Mouse (Mus musculus): Measurements from ENCODE around the gene Ccdc13. TPM values are rescaled to one million over a fixed set of nuclear protein-coding genes. Genes with fewer than 3 reads are reported as not detected.
A peak's percentile ranks its signal among the peaks of the same experiment; 100 is the strongest.

Gene Ccdc13
- polyA plus RNA-seq, 1 experiment from 2014 or later = not detected

GRCm38 (mm10) chr9:121865425-121866008 lies 26.3 kb upstream of the Ccdc13 start:
- 50% methylated on average over 3 of the region's 3 CpGs for WGBS
- no peak overlapping the region for H3K27ac ChIP-seq

GRCm38 (mm10) chr9:121864837-121865236 lies 25.6 kb upstream of the Ccdc13 start:
- Histone ChIP-seq H3K9me3 (replicated peaks) (no peaks in the 10 kb centered on the region), H3K9ac (no peak overlapping the region), H3K27me3 (no peaks in the 10 kb centered on the region), H3K4me2 (no peak overlapping the region), H3K4me1 (replicated peaks) (no peaks in the 10 kb centered on the region), H3K36me3 (no peaks in the 10 kb centered on the region), H3K27ac (no peak overlapping the region), H3K4me3 (no peak overlapping the region)
- no peak for ATAC-seq (replicated peaks; ENCODE audit: insufficient number of reproducible peaks, insufficient read depth, low FRiP score, low read depth)
- 64% methylated on average over 4 of the region's 4 CpGs for WGBS

More at GRCm38 (mm10) chr9:121865425-121866008, 26.3 kb upstream of the Ccdc13 start:
- Histone ChIP-seq H3K9ac (no peak overlapping the region), H3K27me3 (no peaks in the 10 kb centered on the region), H3K4me2 (no peak overlapping the region), H3K9me3 (replicated peaks) (no peaks in the 10 kb centered on the region), H3K4me1 (replicated peaks) (no peaks in the 10 kb centered on the region), H3K4me3 (no peak overlapping the region), H3K36me3 (no peaks in the 10 kb centered on the region)
- no peak for ATAC-seq (replicated peaks; ENCODE audit: insufficient number of reproducible peaks, insufficient read depth, low FRiP score, low read depth)

GRCm38 (mm10) chr9:121860921-121861320 lies 21.7 kb upstream of the Ccdc13 start:
- no peak overlapping the region for H3K27ac ChIP-seq
- no peaks in the 10 kb centered on the region for H3K9me3 ChIP-seq (replicated peaks)
- 84% methylated on average over 2 of the region's 2 CpGs for WGBS
- no peaks in the 10 kb centered on the region for H3K27me3 ChIP-seq
- H3K9ac ChIP-seq = no peak overlapping the region
- no peaks in the 10 kb centered on the region for H3K36me3 ChIP-seq
- peaks cover 6% of the 10 kb centered on the region; the same call in 1 of the 2 replicates for H3K4me1 ChIP-seq (replicated peaks)
- no peak for ATAC-seq (replicated peaks; ENCODE audit: insufficient number of reproducible peaks, insufficient read depth, low FRiP score, low read depth)
- H3K4me3 ChIP-seq = no peak overlapping the region
- H3K4me2 ChIP-seq = no peak overlapping the region

- Histone ChIP-seq H3K9me3 (replicated peaks) (no peaks in the 10 kb centered on the region), H3K4me1 (replicated peaks) (peaks cover 12% of the 10 kb centered on the region; the same call in 1 of the 2 replicates), H3K27ac (no peak overlapping the region), H3K4me2 (no peak overlapping the region), H3K4me3 (no peak overlapping the region), H3K27me3 (no peaks in the 10 kb centered on the region), H3K9ac (no peak overlapping the region), H3K36me3 (no peaks in the 10 kb centered on the region)
- ATAC-seq (replicated peaks; ENCODE audit: insufficient number of reproducible peaks, insufficient read depth, low FRiP score, low read depth) = no peak
- WGBS = 93% methylated on average over 2 of the region's 2 CpGs
These were observed 20.1 kb upstream of the Ccdc13 start for GRCm38 (mm10) chr9:121859345-121859744.

GRCm38 (mm10) chr9:121858153-121858488 lies 18.9 kb upstream of the Ccdc13 start, which contains the start of gene Higd1a:
Gene Higd1a (minus strand): TSS chr9:121858362.
- no peak for ATAC-seq (replicated peaks; ENCODE audit: insufficient number of reproducible peaks, insufficient read depth, low FRiP score, low read depth)
- H3K27ac ChIP-seq = peak within 1 kb of the TSS; percentile 99
- H3K36me3 ChIP-seq = no peaks in the 10 kb centered on the region; the same call in 1 of the 2 replicates
- WGBS = 9% methylated on average over 6 of the region's 6 CpGs
- no peaks in the 10 kb centered on the region for H3K27me3 ChIP-seq
- peaks cover 14% of the 10 kb centered on the region; the same call in 1 of the 2 replicates for H3K4me1 ChIP-seq (replicated peaks)
- H3K4me3 ChIP-seq = peak within 1 kb of the TSS; percentile 89
- peak within 1 kb of the TSS; percentile 75 for H3K4me2 ChIP-seq
- peak within 1 kb of the TSS; percentile 81 for H3K9ac ChIP-seq
- no peaks in the 10 kb centered on the region for H3K9me3 ChIP-seq (replicated peaks)

- ATAC-seq (replicated peaks; ENCODE audit: insufficient number of reproducible peaks, insufficient read depth, low FRiP score, low read depth) = peak; percentile 98
These were observed 18.4 kb upstream of the Ccdc13 start for GRCm38 (mm10) chr9:121857474-121858152.

GRCm38 (mm10) chr9:121856649-121857416 lies 17.6 kb upstream of the Ccdc13 start:
- ATAC-seq (replicated peaks; ENCODE audit: insufficient number of reproducible peaks, insufficient read depth, low FRiP score, low read depth) = peak; percentile 19
- Histone ChIP-seq H3K4me1 (replicated peaks) (peaks cover 14% of the 10 kb centered on the region; the same call in 1 of the 2 replicates), H3K36me3 (peaks cover 3% of the 10 kb centered on the region), H3K9ac (peak overlapping the region; percentile 81), H3K4me2 (peak overlapping the region; percentile 75), H3K27me3 (no peaks in the 10 kb centered on the region), H3K4me3 (peak overlapping the region; percentile 89), H3K9me3 (replicated peaks) (no peaks in the 10 kb centered on the region), H3K27ac (peak overlapping the region; percentile 99)
- under 1% methylated on average over 39 of the region's 39 CpGs for WGBS

More at GRCm38 (mm10) chr9:121857474-121858152, 18.4 kb upstream of the Ccdc13 start:
- H3K4me2 ChIP-seq = peak overlapping the region; percentile 75
- no peaks in the 10 kb centered on the region for H3K9me3 ChIP-seq (replicated peaks)
- H3K4me1 ChIP-seq (replicated peaks) = peaks cover 14% of the 10 kb centered on the region; the same call in 1 of the 2 replicates
- no peaks in the 10 kb centered on the region for H3K27me3 ChIP-seq
- under 1% methylated on average over 70 of the region's 70 CpGs for WGBS
- H3K27ac ChIP-seq = peak overlapping the region; percentile 99
- H3K4me3 ChIP-seq = peak overlapping the region; percentile 89
- no peaks in the 10 kb centered on the region; the same call in 1 of the 2 replicates for H3K36me3 ChIP-seq
- peak overlapping the region; percentile 81 for H3K9ac ChIP-seq

GRCm38 (mm10) chr9:121854246-121854645 lies 15.0 kb upstream of the Ccdc13 start:
- H3K9me3 ChIP-seq (replicated peaks) = no peaks in the 10 kb centered on the region
- no peak overlapping the region for H3K9ac ChIP-seq
- no peak overlapping the region for H3K4me3 ChIP-seq
- no peak overlapping the region for H3K4me2 ChIP-seq
- H3K36me3 ChIP-seq = peaks cover 26% of the 10 kb centered on the region
- H3K27ac ChIP-seq = no peak overlapping the region
- no peak for ATAC-seq (replicated peaks; ENCODE audit: insufficient number of reproducible peaks, insufficient read depth, low FRiP score, low read depth)
- peaks cover 14% of the 10 kb centered on the region; the same call in 1 of the 2 replicates for H3K4me1 ChIP-seq (replicated peaks)
- H3K27me3 ChIP-seq = no peaks in the 10 kb centered on the region
- 91% methylated on average over 3 of the region's 3 CpGs for WGBS

GRCm38 (mm10) chr9:121847842-121848241 lies 8.6 kb upstream of the Ccdc13 start:
- 62% methylated on average over 5 of the region's 5 CpGs for WGBS
- Histone ChIP-seq H3K4me3 (no peak overlapping the region), H3K36me3 (peaks cover 49% of the 10 kb centered on the region)

GRCm38 (mm10) chr9:121847138-121847537 lies 7.9 kb upstream of the Ccdc13 start:
- H3K4me3 ChIP-seq = no peak overlapping the region
- WGBS = 90% methylated on average over 4 of the region's 4 CpGs
- ATAC-seq (replicated peaks; ENCODE audit: insufficient number of reproducible peaks, insufficient read depth, low FRiP score, low read depth) = no peak
- no peak overlapping the region for H3K4me2 ChIP-seq
- H3K9me3 ChIP-seq (replicated peaks) = no peaks in the 10 kb centered on the region
- no peak overlapping the region for H3K27ac ChIP-seq
- no peak overlapping the region for H3K9ac ChIP-seq
- H3K4me1 ChIP-seq (replicated peaks) = no peaks in the 10 kb centered on the region
- H3K27me3 ChIP-seq = no peaks in the 10 kb centered on the region
- peaks cover 49% of the 10 kb centered on the region for H3K36me3 ChIP-seq

More at GRCm38 (mm10) chr9:121847842-121848241, 8.6 kb upstream of the Ccdc13 start:
- H3K9me3 ChIP-seq (replicated peaks) = no peaks in the 10 kb centered on the region
- no peak overlapping the region for H3K9ac ChIP-seq
- H3K4me1 ChIP-seq (replicated peaks) = no peaks in the 10 kb centered on the region
- no peaks in the 10 kb centered on the region for H3K27me3 ChIP-seq
- H3K27ac ChIP-seq = no peak overlapping the region
- H3K4me2 ChIP-seq = no peak overlapping the region
- no peak for ATAC-seq (replicated peaks; ENCODE audit: insufficient number of reproducible peaks, insufficient read depth, low FRiP score, low read depth)

- Histone ChIP-seq H3K9me3 (replicated peaks) (no peaks in the 10 kb centered on the region), H3K9ac (no peak overlapping the region), H3K4me2 (no peak overlapping the region), H3K36me3 (peaks cover 44% of the 10 kb centered on the region), H3K27me3 (no peaks in the 10 kb centered on the region), H3K27ac (no peak overlapping the region), H3K4me1 (replicated peaks) (no peaks in the 10 kb centered on the region), H3K4me3 (no peak overlapping the region)
- 45% methylated on average over 10 of the region's 10 CpGs for WGBS
- no peak for ATAC-seq (replicated peaks; ENCODE audit: insufficient number of reproducible peaks, insufficient read depth, low FRiP score, low read depth)
These were observed 7.4 kb upstream of the Ccdc13 start for GRCm38 (mm10) chr9:121846526-121847118.

Measured in heart, embryonic 15.5 days (tissue).